Mouse (Mus musculus): ENCODE measurements at regions not wholly inside any gene's neighbourhood (a gene's known extent, or its start where the extent isn't known, plus 50 kb on each side); places are given as distances from the start of the nearest gene placed in this dataset.

DNA sequence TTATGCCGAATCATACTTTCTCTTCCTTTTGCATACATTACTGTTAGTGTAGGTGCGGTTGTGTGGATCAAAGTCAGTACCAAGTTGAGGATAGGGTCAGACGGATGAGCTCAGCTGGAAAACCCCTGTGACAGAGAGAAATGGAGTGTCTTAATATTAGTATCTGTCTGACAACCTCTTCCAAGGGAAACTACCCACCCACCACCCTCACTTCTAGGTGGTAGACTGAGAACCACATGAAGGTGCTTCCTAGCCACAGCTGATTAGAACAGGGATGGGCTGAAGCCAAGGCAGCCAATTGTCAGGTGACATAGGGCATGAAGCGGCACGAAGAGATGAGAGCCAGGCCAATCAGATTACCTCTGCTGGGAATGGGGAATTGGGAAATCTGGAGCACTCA is 95.7 kb downstream of the Rassf10 start:
- TF ChIP-seq EP300 (IDR thresholded peaks at IDR 0.05) (no peak), CTCF (IDR thresholded peaks at IDR 0.05) (no peak)

Measured in lung, postnatal 0 days (tissue).